Mouse (Mus musculus): ENCODE results near the gene Gm6871. TPM values are rescaled to one million over a fixed set of nuclear protein-coding genes. Genes with fewer than 3 reads are reported as not detected.
"Not testable (repeated sequence)": the region's sequence is repeated elsewhere in the genome, so short reads cannot be mapped to it uniquely, and the experiment has no call there.

The Gm6871 gene
- polyA plus RNA-seq (2012): 0.71 and 0.94 TPM in 2 replicates

GRCm38 (mm10) chr7:41573562-41573961 lies at the start of gene Gm6871:
TSS of gene Gm6871 (minus strand) at chr7:41573662.
- TF ChIP-seq GATA1 (IDR thresholded peaks at IDR 0.05; ENCODE audit: low read length): not testable (repeated sequence)

- TF ChIP-seq GATA1 (IDR thresholded peaks at IDR 0.05; ENCODE audit: low read length): no peak
Measured at GRCm38 (mm10) chr7:41611654-41612053, 38.2 kb upstream of the Gm6871 start.

DNA sequence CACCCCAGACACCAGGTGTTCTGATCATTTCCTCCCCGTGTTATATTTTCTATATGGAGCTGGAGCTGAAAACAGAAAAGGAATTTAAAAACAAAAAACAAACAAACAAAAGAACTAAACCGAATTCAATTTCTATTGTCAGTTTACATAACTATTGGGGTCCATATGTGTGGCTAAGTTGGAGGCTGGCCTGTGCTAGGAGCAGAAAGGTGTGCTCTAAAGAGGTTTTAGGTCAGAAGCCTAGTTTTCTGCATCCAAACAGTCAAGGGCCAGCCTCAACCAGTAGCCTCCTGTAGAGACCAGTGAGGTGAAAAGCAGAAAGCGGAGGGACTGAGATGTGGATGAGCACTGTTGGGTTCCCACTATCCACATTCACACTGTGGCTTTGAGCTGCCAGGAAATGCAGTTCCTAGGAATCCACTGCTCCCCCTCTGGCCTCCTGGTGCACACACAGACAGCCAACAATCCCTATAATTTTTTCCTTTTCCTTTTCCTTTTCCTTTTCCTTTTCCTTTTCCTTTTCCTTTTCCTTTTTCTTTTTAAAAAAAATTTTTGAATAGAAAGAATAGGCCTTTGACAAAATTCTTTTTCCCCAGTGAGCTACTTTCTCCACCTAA lies 26.6 kb upstream of the Gm6871 start:
- TF ChIP-seq GATA1 (IDR thresholded peaks at IDR 0.05; ENCODE audit: low read length): no peak

- no peak for TF ChIP-seq GATA1 (IDR thresholded peaks at IDR 0.05; ENCODE audit: low read length)
Measured at GRCm38 (mm10) chr7:41599034-41599813, 25.8 kb upstream of the Gm6871 start, which contains the start of gene 2610021A01Rik. TSS of gene 2610021A01Rik (plus strand) at chr7:41599230.

- no peak for TF ChIP-seq GATA1 (IDR thresholded peaks at IDR 0.05; ENCODE audit: low read length)
Measured at GRCm38 (mm10) chr7:41598615-41599014, 25.2 kb upstream of the Gm6871 start.

GRCm38 (mm10) chr7:41582028-41582427 lies 8.6 kb upstream of the Gm6871 start:
- no peak for TF ChIP-seq GATA1 (IDR thresholded peaks at IDR 0.05; ENCODE audit: low read length)

DNA sequence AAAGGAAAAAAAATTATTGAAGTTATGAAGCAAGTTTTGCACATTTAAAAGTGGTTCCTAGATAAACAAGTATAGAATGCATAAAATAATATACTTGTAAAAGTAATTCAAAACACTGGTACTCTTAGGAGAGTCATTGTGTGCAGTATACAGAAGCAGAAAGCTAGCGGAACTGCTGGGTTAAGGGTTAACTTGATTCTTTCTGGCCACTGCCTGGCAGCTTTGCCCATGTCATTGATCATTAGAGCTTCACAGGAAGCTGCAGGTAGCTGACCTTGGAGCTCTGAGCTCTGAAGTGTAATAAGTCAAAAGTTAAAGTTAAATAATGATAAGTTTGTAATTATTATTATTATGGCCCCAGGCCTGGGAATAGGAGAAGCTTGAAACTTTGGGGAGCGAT lies 4.5 kb upstream of the Gm6871 start:
- TF ChIP-seq GATA1 (IDR thresholded peaks at IDR 0.05; ENCODE audit: low read length): no peak

DNA sequence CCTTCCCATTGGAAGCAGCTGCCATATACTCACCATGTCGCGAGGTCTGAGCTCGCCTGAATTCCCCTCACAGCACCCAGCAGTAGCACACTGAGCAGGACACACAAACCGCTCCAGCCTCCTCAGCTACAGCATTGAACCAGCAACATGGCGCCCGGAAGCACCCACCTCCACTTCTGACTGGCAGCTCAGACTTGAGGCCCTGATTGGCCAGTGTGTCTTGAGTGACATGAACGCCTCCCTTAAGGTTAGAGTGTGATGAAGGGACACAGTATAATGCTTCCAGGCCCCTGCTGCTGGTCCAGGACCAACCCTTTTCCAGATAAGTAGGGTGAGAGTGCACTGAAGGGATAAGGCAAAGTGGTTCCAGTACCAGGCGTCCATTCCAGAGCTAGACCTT lies 12.8 kb downstream of the Gm6871 start:
- TF ChIP-seq GATA1 (IDR thresholded peaks at IDR 0.05; ENCODE audit: low read length): no peak

GRCm38 (mm10) chr7:41512672-41513071 lies 60.8 kb downstream of the Gm6871 start:
- TF ChIP-seq GATA1 (IDR thresholded peaks at IDR 0.05; ENCODE audit: low read length): no peak

DNA sequence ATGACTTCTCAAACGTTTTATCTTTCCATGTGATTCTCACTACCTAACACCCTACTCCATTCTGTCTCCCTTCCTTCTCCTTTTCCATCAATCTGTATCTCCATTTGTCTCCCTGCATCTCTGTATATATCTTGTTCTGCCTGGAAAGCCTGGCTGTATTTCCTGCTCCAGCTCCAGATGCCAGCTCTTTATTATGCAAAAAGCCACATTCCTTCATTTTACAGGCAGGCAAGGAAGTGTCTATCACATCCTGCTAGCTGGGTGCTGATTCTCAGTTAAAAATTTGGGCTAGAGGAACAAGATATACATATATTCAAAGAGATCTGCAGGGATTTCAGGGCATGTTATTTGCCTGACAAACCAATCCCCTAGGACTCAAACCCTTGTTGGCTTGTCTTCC lies 61.3 kb downstream of the Gm6871 start:
- no peak for TF ChIP-seq GATA1 (IDR thresholded peaks at IDR 0.05; ENCODE audit: low read length)

- no peak for TF ChIP-seq GATA1 (IDR thresholded peaks at IDR 0.05; ENCODE audit: low read length)
Measured at GRCm38 (mm10) chr7:41502402-41502801, 71.1 kb downstream of the Gm6871 start.

DNA sequence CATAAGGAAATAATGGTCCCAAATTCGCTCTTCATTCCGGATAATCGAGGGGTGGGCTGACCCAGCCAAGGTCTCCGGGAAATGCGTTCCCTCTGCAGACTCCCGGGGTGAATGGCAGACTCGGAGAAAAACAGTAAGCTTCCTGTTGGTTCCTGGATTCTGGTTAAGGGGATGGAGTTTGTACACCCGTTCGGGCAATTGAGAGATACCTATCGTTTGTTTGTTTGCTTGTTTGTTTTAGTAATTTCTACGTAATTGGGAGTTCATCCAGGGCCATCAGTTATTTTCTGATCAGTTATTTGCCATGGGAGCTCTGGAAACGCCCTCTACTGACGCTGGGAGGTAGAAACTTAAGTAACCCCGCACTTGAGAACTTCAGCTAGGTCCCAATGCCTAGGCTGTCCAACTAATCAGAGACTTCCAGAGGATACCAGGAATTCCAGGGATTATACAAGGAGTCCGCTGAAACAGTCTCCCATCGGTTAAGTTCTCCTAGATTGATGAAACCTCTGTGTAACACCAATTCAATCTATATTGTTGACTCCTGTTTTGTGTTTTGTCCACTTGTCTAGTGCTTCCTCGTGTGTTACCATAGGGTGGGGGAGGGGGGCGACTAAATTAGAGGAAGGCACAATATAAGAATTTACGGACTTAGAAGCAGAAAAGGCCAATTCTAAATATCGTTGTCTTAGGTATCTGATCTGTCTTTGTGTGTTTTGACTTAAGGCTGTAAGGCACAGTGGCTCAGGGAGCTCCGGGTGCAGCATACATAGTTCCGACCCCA lies 73.1 kb downstream of the Gm6871 start:
- no peak for TF ChIP-seq GATA1 (IDR thresholded peaks at IDR 0.05; ENCODE audit: low read length)

- TF ChIP-seq GATA1 (IDR thresholded peaks at IDR 0.05; ENCODE audit: low read length): no peak
Measured at GRCm38 (mm10) chr7:41499389-41500049, 73.9 kb downstream of the Gm6871 start, which contains the start of the genes Gm20449 and AW146154. TSS of gene Gm20449 (minus strand) at chr7:41499417. TSS of gene AW146154 (minus strand) at chr7:41499890.

GRCm38 (mm10) chr7:41497871-41498270 lies 75.6 kb downstream of the Gm6871 start:
- TF ChIP-seq GATA1 (IDR thresholded peaks at IDR 0.05; ENCODE audit: low read length): no peak

Other genes starting within 250 kb of the Gm6871 start
- gene AI987944, start 180.3 kb downstream of the Gm6871 start, polyA plus RNA-seq (2012): 0.39 and 0.68 TPM in 2 replicates
- not detected in 2 replicates for gene Vmn2r57, start 125.0 kb downstream of the Gm6871 start, polyA plus RNA-seq (2012)
- gene Gm20449, start 74.2 kb downstream of the Gm6871 start, polyA plus RNA-seq (2012): not detected in 2 replicates
- gene AW146154, start 73.8 kb downstream of the Gm6871 start, polyA plus RNA-seq (2012): 0.19 and 0.29 TPM in 2 replicates
- gene 2610021A01Rik, start 25.6 kb upstream of the Gm6871 start, polyA plus RNA-seq (2012): 0.83 and 1.0 TPM in 2 replicates
- 0.10 and 0.40 TPM in 2 replicates for gene Zfp788, start 59.5 kb upstream of the Gm6871 start, polyA plus RNA-seq (2012)

Measured in G1E-ER4 (cell line).